Mouse (Mus musculus): ENCODE measurements around the gene Fam53b. TPM values are rescaled to one million over a fixed set of nuclear protein-coding genes. Genes with fewer than 3 reads are reported as not detected.
A peak's percentile ranks its signal among the peaks of the same experiment; 100 is the strongest.

Gene Fam53b
- total RNA-seq, 2 experiments from 2014 or later, result 58.4 to 75.1 TPM

DNA sequence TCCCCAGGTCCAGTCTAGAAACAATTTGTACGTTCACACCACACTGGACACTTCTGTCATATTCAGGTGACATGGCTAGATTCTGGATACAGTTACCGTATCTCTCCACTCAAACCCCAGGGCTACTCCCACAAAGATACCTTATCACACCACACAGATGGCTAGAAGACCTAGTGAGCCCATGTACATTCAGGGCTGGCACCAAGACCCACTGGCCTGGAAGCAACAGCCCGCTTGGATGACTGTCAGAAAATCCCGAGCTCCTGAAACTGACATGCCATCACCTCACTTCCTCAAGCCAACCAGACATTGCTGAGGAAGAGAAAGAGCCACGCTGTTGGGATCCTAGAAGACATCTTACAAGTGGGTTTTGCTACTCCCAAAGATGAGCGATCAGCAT lies 74.8 kb downstream of the Fam53b start:
- no peak for DNase-seq

GRCm38 (mm10) chr7:132736099-132736862 lies 77.4 kb downstream of the Fam53b start:
- DNase-seq, result peak; percentile 76

DNA sequence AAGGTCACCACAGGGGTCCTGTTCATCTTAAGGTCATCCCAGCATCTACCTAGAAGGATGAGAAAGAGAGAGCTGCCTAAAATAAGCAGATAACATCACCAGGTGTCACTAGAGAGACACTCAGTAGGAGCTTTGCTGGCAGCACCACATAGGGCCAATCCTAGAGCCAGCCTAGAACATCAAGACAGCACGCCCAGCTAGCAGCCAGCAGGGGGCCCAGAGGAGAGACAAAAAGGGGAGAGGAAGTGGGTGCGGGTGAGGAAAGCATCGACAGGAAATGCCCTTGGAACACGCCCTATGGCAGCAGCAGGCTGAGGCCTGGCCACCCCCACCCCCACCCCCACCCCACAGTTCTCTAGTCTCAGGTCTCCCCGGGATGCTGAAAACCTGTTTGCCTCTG lies 78.5 kb downstream of the Fam53b start:
- peak; percentile 65 for DNase-seq

DNA sequence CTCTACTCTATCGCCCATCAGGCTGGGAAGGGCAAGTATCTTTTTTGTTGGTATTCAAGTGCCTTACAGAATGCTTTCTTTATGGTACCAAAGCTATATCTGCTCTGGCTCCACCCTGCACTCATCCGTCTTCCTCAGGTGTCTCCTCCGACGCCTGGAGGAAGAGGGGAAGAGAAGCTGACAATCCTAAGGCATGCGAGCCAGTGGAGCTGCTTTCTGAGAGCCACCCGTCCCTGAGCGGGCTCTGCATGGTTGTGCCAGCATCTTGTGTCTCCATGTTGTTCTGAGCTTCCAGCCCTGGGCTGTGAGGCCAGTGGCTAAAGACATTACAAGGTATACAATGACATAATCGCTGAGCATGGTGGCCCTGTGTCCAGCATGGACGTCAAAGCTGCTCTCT lies 79.5 kb downstream of the Fam53b start:
- DNase-seq, result no peak

- DNase-seq, result peak; percentile 81
These were observed 80.2 kb downstream of the Fam53b start for GRCm38 (mm10) chr7:132733521-132733920.

DNA sequence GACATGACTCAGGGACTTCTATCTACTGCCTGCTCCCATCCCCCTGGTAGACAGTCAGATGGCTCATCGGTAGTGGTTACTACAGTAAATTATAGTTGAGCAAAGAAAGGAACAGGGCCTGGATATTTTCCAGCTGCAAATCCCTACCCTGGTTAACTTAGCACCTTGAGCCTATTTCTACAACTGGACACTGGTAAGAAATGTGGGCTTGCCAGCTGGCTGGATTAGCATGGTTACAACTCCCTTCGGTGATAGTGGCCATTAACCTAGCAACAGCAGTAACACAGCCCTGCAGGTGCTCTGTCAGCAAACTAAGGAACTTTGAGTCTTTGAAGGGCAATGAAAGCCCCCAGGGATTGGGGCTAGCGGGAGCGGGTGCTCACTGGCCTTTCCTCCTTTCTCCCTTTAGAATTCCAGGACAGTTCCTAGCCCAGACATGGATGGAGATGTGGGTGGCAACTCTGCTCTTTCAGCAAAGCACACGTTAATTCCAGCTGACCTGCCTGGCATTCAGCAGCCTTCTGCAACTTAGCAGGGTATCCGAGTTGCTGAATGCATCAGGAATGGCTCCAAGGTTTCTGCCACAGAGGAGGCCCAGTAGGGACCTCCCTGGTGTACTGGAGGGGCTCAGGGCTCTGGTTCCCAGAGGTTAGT lies 81.4 kb downstream of the Fam53b start:
- DNase-seq, result no peak

- DNase-seq, result no peak
These were observed 82.1 kb downstream of the Fam53b start for GRCm38 (mm10) chr7:132731558-132731957.

- no peak for DNase-seq
These were observed 83.2 kb downstream of the Fam53b start for GRCm38 (mm10) chr7:132730510-132730909.

DNA sequence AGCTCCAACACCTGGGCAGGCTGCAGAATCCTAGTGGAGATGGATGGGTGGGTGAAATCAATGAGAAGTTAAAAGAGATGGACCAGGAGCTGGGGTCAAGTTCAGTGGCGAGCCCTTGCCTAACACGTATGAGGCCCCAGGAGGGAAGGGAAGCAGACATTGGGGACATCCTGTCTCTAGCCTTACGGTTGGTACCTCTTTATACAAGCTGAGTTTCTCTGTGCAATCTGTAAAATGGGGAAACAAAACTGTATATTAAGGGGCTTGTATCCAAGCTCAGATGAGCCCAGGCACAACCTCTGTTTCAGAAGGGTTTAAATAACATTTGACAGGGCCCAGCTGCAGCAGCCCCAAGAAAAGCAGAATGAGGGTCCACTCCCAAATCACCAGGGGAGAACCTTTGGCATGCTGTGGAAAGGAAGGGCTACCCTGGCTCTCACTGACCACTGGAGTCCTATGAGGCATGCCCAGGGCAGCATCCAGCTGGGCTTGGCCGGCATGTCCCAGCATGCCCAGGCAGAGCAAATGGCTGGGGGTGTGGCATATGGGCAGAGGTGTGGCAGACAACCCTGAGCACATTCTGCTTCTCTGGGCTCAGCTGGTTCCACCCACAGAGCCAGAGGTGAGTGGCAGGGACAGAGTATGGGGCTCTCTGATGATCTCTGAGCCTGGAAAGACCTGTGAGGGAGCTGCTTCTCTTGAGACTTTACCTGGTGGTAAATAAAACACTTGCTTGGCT lies 84.4 kb downstream of the Fam53b start:
- DNase-seq, result peak; percentile 53

GRCm38 (mm10) chr7:132726106-132726861 lies 87.4 kb downstream of the Fam53b start:
- peak; percentile 36 for DNase-seq

GRCm38 (mm10) chr7:132724501-132725062 lies 89.1 kb downstream of the Fam53b start:
- DNase-seq, result peak; percentile 62

- DNase-seq, result peak; percentile 74
These were observed 89.8 kb downstream of the Fam53b start for GRCm38 (mm10) chr7:132723906-132724305.

DNA sequence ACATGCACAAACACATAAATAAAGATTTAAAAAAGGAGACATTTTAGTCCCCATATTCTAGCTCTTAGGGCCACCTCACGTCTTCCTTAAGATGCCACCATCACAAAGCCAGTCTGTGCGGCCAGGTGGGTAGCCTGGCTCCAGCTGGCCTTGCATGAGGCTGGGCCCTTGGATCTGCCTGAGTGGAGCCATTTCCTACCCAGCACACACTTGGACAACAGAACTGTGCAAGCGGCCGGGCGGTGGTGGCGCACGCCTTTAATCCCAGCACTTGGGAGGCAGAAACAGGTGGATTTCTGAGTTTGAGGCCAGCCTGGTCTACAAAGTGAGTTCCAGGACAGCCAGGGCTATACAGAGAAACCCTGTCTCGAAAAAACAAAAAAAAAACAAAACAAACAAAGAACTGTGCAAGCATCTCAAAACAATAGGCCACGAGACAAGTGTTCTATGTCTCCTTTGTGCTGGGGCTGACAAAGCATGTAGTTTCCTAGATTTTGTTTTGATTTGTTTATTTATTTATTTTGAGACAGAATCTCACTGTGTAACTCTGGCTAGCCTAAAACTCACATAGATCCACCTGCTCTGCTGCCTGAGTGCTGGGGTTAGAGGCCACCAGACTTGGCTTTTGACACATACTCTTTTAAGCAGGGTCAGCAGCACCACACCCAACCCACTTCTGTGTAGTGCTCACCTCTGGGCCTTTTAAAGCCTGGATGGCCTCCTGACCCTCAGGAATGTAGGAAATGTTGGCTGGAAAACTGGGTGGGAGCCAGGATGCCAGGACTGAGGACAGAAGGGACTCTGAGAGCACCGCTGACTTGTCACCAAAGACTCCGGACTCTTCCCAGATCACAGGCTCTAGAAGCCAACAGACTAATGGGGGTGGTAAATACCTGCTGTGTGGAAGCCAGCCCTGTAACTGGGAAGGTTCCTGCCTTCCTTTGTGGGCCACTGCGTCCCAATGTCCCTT lies 91.0 kb downstream of the Fam53b start:
- DNase-seq, result peak; percentile 32

DNA sequence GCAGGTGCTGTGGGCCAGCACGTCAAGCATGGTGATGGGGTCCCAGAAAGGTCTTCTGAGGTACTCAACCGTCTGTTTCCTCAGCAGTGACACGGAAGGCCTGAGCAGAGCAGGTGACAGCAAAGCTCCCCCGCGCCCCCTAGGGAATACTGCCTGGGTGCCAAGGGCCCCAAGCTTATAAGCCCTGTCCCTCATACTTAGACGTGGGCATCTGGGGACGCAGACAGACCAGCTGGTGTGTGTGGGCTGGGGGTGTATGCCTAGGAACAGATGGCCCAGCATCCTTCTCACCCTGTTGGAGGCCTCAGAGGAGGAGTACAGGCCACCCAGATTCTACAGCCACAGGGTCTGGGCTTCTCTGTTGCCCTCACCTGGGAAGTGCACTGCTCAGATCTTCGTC lies 93.1 kb downstream of the Fam53b start:
- peak; percentile 34 for DNase-seq

- DNase-seq, result no peak
These were observed 94.1 kb downstream of the Fam53b start for GRCm38 (mm10) chr7:132719570-132719969.

DNA sequence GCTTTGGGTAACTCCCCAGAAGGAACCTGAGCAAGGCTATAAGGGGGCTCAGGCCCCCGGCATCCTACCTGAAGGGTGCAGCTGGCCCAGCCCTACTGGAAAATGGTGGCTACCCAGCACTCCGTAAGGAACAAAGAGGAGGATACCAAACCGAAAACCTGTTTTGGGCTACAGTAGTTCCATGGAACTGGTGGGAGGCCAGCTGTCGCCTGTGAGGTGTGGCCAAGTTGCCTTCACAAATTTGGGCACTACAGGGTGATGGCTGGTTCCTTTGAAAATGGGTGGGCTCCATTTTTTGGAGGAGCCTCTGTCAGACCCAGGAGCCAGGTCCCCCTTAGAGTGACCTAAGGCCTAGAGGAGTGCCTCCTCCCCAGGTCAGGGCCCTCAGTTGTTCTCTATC lies 98.4 kb downstream of the Fam53b start:
- no peak for DNase-seq

DNA sequence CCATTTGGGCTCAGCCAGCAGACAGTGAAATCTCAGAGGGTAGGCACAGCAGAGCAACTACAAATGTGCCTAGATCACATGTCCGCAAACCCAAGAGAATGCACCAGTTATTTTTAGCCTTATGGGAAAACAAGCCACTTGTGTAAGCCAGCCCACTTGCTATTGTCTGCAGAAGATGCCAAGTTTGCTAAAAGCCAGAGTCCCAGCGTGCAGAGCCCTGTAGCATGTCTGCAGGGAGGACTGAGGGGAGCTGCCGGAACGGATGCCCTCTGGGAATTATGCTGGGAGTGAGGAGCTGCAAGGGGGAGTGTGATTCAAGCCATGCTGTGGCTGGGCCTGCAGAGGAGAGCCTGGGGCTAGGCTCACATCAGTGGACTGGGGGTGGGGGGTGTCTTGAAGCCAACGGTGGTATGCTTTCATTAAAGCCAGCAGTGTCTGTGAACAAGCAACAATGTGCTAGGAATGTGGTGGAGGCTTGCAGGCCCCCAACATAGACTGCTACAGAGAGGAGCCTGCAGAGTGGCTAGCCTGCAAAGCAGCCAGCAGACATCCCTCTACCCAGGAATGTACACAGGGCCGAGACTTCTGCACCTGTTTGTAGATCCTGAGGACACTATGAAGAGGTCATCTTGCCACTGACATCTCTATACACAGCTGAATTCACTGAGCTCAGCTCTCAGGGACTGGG lies 99.3 kb downstream of the Fam53b start:
- DNase-seq, result peak; percentile 72

DNA sequence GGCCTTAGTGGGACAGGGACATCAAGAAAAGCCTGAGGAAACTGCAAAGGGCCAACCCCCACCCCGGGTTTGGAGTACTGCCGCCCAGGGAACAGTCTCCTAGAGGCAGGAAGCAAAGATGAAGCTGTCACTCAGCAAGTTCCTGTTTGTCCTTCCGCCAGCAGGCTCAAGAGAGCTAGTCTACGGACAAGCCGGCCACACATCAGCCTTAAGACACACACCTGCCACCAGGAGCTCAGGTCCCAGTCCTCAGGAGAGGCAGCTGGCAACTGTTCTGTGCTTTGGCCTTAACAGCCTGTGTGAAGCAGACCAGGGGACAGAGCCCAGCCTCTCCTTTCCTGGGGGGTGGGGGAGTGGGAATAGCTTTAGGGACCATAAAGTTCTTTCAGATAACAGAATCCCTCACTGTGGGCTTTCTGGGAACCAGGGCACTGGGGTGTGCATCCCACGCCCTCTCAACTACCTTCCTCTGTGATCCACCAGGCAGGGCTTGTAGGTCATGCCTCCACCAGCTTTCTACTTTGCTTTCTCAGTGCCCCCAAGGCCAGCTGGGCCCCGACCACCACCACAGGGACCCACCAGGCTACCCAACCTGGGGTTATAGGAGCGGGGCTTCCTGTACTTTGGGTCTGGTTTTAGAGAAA lies 100.1 kb downstream of the Fam53b start:
- no peak for DNase-seq

- DNase-seq, result no peak
These were observed 100.7 kb downstream of the Fam53b start for GRCm38 (mm10) chr7:132712956-132713355.

Measured in adrenal gland, postnatal 10 days (tissue).